Mouse (Mus musculus): ENCODE data around the gene Msi2. TPM values are rescaled to one million over a fixed set of nuclear protein-coding genes. Genes with fewer than 3 reads are reported as not detected.

Msi2 gene
- polyA plus RNA-seq, 1 experiment from 2014 or later, result 29.9 TPM

DNA sequence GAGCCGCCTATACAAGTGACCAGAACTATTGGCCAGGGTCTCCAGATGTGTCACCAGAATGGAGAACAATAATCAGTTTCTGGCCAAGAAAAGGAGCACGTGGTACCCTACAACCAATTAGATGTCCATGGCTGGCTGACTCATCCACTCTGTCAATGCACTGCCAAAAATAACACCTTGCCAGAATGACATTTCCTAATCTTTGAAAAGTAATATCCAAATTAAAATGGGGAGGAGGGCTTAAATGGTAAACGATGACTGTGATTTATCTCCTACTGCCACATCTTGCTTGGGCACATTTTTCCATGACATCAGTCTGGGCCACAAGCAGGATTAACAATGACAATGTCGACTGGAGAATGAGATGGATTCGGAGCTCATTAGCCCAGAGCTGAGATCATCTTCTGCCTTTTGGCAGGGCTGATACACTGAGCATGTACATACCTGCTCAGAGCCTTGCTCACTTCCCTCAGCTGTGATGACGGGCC lies 147.6 kb downstream of the Msi2 start:
- WGBS, result 86% methylated on average over 6 of the region's 6 CpGs
- no peak overlapping the region for H3K4me3 ChIP-seq
- H3K27ac ChIP-seq, result no peak overlapping the region

GRCm38 (mm10) chr11:88566613-88567606 lies 151.4 kb downstream of the Msi2 start:
- H3K4me1 ChIP-seq (replicated peaks), result peaks cover 89% of the 10 kb centered on the region
- H3K4me3 ChIP-seq, result no peak overlapping the region
- H3K36me3 ChIP-seq, result peaks cover 50% of the 10 kb centered on the region
- no peak for DNase-seq (ENCODE audit: low spot score)
- WGBS, result 65% methylated on average over 20 of the region's 20 CpGs
- no peak overlapping the region for H3K27ac ChIP-seq
- no peaks in the 10 kb centered on the region for H3K9me3 ChIP-seq
- no peaks in the 10 kb centered on the region for H3K27me3 ChIP-seq (ENCODE audit: insufficient read depth, poor library complexity, severe bottlenecking)

More for the DNA sequence above, 147.6 kb downstream of the Msi2 start:
- Histone ChIP-seq H3K9me3 (no peaks in the 10 kb centered on the region), H3K27me3 (ENCODE audit: insufficient read depth, poor library complexity, severe bottlenecking) (no peaks in the 10 kb centered on the region), H3K36me3 (peaks cover 37% of the 10 kb centered on the region; the same call in 1 of the 2 replicates), H3K4me1 (replicated peaks) (peaks cover 94% of the 10 kb centered on the region)
- DNase-seq (ENCODE audit: low spot score), result no peak

GRCm38 (mm10) chr11:88564810-88565209 lies 153.5 kb downstream of the Msi2 start:
- Histone ChIP-seq H3K4me1 (replicated peaks) (peaks cover 92% of the 10 kb centered on the region), H3K4me3 (no peak overlapping the region), H3K9me3 (no peaks in the 10 kb centered on the region), H3K36me3 (peaks cover 49% of the 10 kb centered on the region), H3K27me3 (ENCODE audit: insufficient read depth, poor library complexity, severe bottlenecking) (no peaks in the 10 kb centered on the region), H3K27ac (peak overlapping the region; percentile 57; the same call in 1 of the 2 replicates)
- no peak for DNase-seq (ENCODE audit: low spot score)
- 56% methylated on average over 7 of the region's 7 CpGs for WGBS

DNA sequence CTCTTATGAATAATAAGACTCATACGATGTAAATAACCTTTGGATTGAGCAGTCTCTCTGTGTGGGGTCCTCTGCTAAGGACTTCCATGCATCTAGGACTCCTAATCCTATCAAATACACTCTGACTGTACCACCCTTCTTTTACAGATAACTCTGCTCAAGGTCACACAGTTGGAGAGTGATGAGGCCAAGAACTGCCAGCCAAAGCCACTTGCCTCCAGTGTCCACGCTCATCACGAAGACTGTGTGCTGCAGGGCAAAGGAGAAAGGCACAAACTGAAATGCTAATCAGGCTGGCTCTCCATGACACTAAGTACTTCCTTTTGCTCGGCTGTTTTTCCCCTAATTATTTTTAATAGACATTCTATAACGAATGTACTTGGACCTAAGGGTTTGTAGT lies 153.9 kb downstream of the Msi2 start:
- peaks cover 49% of the 10 kb centered on the region for H3K36me3 ChIP-seq
- H3K4me3 ChIP-seq, result no peak overlapping the region
- H3K27ac ChIP-seq, result peak overlapping the region; percentile 59; the same call in 1 of the 2 replicates
- peaks cover 92% of the 10 kb centered on the region for H3K4me1 ChIP-seq (replicated peaks)
- no peaks in the 10 kb centered on the region for H3K27me3 ChIP-seq (ENCODE audit: insufficient read depth, poor library complexity, severe bottlenecking)
- 62% methylated on average over 5 of the region's 5 CpGs for WGBS
- DNase-seq (ENCODE audit: low spot score), result no peak
- H3K9me3 ChIP-seq, result no peaks in the 10 kb centered on the region

DNA sequence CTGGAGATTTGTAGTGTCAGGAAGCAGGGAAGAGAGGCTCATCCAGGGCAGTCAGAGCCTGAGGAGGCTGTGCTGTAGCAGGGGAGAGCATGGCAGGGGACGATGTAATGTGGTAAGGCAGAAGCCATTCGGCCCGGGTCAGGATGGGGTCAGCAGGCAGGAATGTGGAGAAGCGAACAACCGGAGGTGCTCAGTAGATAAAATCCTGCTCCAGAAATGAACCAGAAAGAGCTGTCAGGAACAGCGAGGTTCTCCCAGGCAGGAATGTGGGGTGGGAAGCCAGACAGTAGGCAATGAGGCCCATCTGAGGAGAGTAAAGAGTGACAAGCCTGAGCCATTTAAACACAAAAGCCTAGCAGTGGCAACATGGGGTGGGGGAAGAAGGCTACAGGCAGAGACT lies 157.1 kb downstream of the Msi2 start:
- WGBS, result 7% methylated on average over 6 of the region's 6 CpGs
- no peak overlapping the region for H3K4me3 ChIP-seq
- peak; percentile 47 for DNase-seq (ENCODE audit: low spot score)

DNA sequence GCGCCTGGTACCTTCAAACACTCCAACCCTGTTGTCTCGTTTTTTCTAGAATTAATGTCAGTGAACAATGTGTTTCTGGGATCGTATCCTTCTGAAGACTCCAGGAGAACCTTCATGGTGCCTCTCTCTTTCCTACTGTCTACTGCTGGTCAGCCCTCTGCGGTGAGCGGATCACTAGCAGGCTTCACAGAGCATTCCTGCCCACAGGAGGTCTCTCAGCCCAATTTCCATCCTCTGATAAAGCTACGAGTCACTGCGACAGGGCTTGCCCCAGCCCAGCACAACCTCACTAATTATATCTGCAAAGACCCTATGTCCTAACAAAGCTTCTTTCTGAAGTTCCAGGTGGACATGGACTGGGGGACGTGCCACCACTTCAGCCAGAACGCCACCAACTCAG lies 157.7 kb downstream of the Msi2 start:
- no peak for DNase-seq (ENCODE audit: low spot score)
- Histone ChIP-seq H3K9me3 (no peaks in the 10 kb centered on the region), H3K36me3 (peaks cover 35% of the 10 kb centered on the region), H3K27me3 (ENCODE audit: insufficient read depth, poor library complexity, severe bottlenecking) (no peaks in the 10 kb centered on the region), H3K4me3 (no peak overlapping the region), H3K4me1 (replicated peaks) (peaks cover 92% of the 10 kb centered on the region), H3K27ac (peak overlapping the region; percentile 86)
- WGBS, result 59% methylated on average over 9 of the region's 9 CpGs

More for the DNA sequence above, 157.1 kb downstream of the Msi2 start:
- Histone ChIP-seq H3K36me3 (peaks cover 35% of the 10 kb centered on the region), H3K9me3 (no peaks in the 10 kb centered on the region), H3K27ac (peak overlapping the region; percentile 86), H3K27me3 (ENCODE audit: insufficient read depth, poor library complexity, severe bottlenecking) (no peaks in the 10 kb centered on the region), H3K4me1 (replicated peaks) (peaks cover 91% of the 10 kb centered on the region)

GRCm38 (mm10) chr11:88559365-88559970 lies 158.8 kb downstream of the Msi2 start:
- Histone ChIP-seq H3K9me3 (no peaks in the 10 kb centered on the region), H3K36me3 (peaks cover 26% of the 10 kb centered on the region; the same call in 1 of the 2 replicates), H3K27me3 (ENCODE audit: insufficient read depth, poor library complexity, severe bottlenecking) (no peaks in the 10 kb centered on the region), H3K27ac (peak overlapping the region; percentile 79; the same call in 1 of the 2 replicates), H3K4me3 (no peak overlapping the region), H3K4me1 (replicated peaks) (peaks cover 92% of the 10 kb centered on the region)
- WGBS, result 49% methylated on average over 10 of the region's 10 CpGs
- no peak for DNase-seq (ENCODE audit: low spot score)

GRCm38 (mm10) chr11:88558731-88559130 lies 159.6 kb downstream of the Msi2 start:
- H3K27ac ChIP-seq, result peak overlapping the region; percentile 79
- H3K4me3 ChIP-seq, result no peak overlapping the region
- H3K36me3 ChIP-seq, result peaks cover 20% of the 10 kb centered on the region; the same call in 1 of the 2 replicates
- peaks cover 93% of the 10 kb centered on the region for H3K4me1 ChIP-seq (replicated peaks)
- DNase-seq (ENCODE audit: low spot score), result no peak
- no peaks in the 10 kb centered on the region for H3K27me3 ChIP-seq (ENCODE audit: insufficient read depth, poor library complexity, severe bottlenecking)
- WGBS, result 82% methylated on average over 4 of the region's 4 CpGs
- no peaks in the 10 kb centered on the region for H3K9me3 ChIP-seq

GRCm38 (mm10) chr11:88557828-88558580 lies 160.3 kb downstream of the Msi2 start:
- H3K4me1 ChIP-seq (replicated peaks), result peaks cover 99% of the 10 kb centered on the region
- DNase-seq (ENCODE audit: low spot score), result no peak
- H3K27me3 ChIP-seq (ENCODE audit: insufficient read depth, poor library complexity, severe bottlenecking), result no peaks in the 10 kb centered on the region
- H3K4me3 ChIP-seq, result no peak overlapping the region
- 75% methylated on average over 6 of the region's 6 CpGs for WGBS
- peaks cover 12% of the 10 kb centered on the region; the same call in 1 of the 2 replicates for H3K36me3 ChIP-seq
- H3K27ac ChIP-seq, result peak overlapping the region; percentile 79
- no peaks in the 10 kb centered on the region for H3K9me3 ChIP-seq

- DNase-seq (ENCODE audit: low spot score), result no peak
- Histone ChIP-seq H3K36me3 (peaks cover 9% of the 10 kb centered on the region; the same call in 1 of the 2 replicates), H3K9me3 (no peaks in the 10 kb centered on the region), H3K4me1 (replicated peaks) (peaks cover 99% of the 10 kb centered on the region), H3K4me3 (no peak overlapping the region), H3K27me3 (ENCODE audit: insufficient read depth, poor library complexity, severe bottlenecking) (no peaks in the 10 kb centered on the region), H3K27ac (peak overlapping the region; percentile 69)
- WGBS, result 71% methylated on average over 4 of the region's 4 CpGs
Observed at GRCm38 (mm10) chr11:88557116-88557768, 161.1 kb downstream of the Msi2 start.

DNA sequence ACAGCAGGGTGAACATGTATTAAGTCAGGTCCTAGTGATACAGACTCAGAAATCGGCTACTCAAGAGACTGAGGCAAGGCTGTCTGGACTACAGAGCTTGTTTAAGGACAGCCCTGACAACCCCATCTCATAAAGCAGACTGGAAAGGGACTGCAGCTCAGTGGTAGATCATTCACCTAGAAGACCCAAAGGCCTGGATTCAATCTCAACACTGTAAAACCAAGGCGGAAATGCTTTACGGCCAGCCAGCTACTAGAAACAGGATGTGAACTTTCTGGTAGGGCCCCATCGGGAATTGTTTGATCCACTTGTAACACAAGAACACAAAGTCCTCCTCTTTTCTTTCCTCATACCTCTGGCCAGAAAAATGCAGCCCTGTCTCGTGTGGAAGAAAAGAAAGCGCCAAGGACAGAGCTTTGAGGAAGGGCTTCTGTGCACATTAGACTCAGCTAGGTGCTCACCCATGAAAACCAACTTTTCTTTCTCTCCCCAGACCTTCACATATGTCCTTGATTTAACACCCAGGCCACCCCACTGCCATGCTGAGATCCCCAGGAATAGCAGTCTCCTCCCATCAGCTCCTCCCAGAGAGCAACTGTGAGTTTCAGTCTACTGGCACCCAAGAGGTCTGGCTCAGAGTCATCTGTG lies 162.3 kb downstream of the Msi2 start:
- no peaks in the 10 kb centered on the region for H3K9me3 ChIP-seq
- H3K27me3 ChIP-seq (ENCODE audit: insufficient read depth, poor library complexity, severe bottlenecking), result no peaks in the 10 kb centered on the region
- peaks cover 99% of the 10 kb centered on the region for H3K4me1 ChIP-seq (replicated peaks)
- H3K36me3 ChIP-seq, result peaks cover 2% of the 10 kb centered on the region; the same call in 1 of the 2 replicates
- peak overlapping the region; percentile 82 for H3K27ac ChIP-seq
- DNase-seq (ENCODE audit: low spot score), result no peak
- no peak overlapping the region for H3K4me3 ChIP-seq
- WGBS, result 49% methylated on average over 6 of the region's 6 CpGs
